Mouse (Mus musculus) heart, postnatal 0 days (tissue): ENCODE measurements around the gene Pxmp2.

ENCODE experiments used
- CTCF ChIP-seq: IDR thresholded peaks from 2 replicates; pipeline ENCODE4 v1.5.1; 2016; ENCODE audit warnings: antibody characterized with exemption, control low read depth, low read depth
- EP300 ChIP-seq: IDR thresholded peaks from 2 replicates; pipeline ENCODE4 v1.6.1; 2016; ENCODE audit warnings: antibody characterized with exemption, low read depth

GRCm38 (mm10) chr5:110266941-110267340 is 19.0 kb downstream of the Pxmp2 start:
- TF ChIP-seq EP300 (no peak), CTCF (no peak)
